Mouse (Mus musculus) embryonic fibroblast, embryonic 13.5 days (primary cell): ENCODE data around the gene Garem2.

Source experiments
- CTCF ChIP-seq: IDR thresholded peaks from 2 replicates; pipeline ENCODE4 v1.5.1; 2011; ENCODE audit warnings: mild to moderate bottlenecking, control low read depth, low read length, moderate library complexity, borderline replicate concordance; ENCODE audit not compliant: insufficient read depth
- POLR2A ChIP-seq: IDR thresholded peaks from 2 replicates; pipeline ENCODE4 v1.6.1; 2011; ENCODE audit warnings: low read depth, mild to moderate bottlenecking, control low read depth, low read length, moderate library complexity

- TF ChIP-seq POLR2A, result no peak
- TF ChIP-seq CTCF, result no peak
These were observed 12.3 kb upstream of the Garem2 start for GRCm38 (mm10) chr5:30092701-30093100.
